Mouse (Mus musculus) hindlimb bud, embryonic 11.5 days (tissue): ENCODE results near the gene P4hb.

ENCODE experiments used
- DNase-seq: peaks from one replicate; pipeline ENCODE4 v3.0.0-alpha.2; 2012; ENCODE audit warnings: low read depth, low spot score; ENCODE audit errors: extremely low spot score

Gene P4hb

DNA sequence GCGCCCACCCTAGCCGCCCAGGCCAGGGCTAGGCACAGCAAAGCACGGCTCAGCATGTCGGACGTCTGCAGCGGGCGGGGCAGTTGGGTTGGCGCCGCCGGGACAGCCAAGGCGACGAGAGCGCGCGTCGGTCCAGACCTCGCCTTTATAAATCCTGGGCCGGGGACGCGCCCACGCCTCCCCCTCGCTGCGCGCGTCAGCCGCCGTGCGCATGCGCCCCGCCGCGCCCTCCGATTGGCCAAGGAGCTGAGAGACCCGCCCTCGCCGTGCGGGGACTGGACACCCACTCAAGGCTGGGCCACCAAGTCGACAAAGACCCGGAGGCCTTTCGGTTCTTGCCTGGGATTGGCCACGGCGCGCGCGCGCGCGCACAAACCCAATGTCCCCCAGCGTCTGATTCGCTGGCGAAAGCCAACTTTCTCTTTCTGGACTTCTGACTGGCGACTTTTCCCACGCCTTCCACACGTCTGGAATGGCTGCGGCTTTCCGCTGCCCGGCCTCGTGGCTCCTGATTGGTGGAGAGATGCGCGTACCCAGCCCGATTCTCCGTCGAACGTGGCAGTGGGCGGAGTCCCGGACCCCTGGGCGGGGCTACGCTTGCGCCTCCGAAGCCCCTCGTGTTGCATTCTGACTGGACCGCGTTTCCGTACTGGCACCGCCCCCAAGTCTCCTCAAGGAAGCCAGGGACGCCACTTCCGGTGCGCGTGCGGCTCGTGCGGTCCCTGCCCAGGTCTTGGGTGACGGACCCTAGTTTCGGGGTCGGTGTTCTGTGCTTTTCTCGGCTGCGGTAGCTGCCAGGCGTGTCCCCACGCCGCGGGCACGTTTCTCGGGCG, at the start of gene P4hb:
Gene P4hb, minus strand, starts transcription at position 502 of the 833 bp plus-strand sequence.
- peak; percentile 99 for DNase-seq

DNA sequence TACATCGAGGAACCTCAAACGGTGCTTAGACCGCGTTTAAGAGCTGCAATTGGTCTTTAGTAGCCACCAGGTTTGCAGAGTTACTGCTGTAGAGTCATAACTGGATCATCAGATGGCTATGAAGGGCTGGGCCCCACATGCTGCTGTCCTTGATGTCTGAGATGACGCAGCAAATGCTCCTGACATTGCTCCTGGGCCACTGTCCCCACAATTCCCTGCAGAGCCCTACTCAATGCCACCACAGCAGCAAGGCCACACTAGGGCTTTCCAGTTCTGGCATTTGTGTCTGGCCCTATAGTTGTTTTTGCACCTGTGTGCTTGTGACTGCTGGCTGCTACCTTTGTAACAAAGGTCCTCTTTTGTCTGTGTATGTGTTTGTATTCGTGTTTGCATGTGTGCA, 49.8 kb upstream of the P4hb start:
- no peak for DNase-seq

DNA sequence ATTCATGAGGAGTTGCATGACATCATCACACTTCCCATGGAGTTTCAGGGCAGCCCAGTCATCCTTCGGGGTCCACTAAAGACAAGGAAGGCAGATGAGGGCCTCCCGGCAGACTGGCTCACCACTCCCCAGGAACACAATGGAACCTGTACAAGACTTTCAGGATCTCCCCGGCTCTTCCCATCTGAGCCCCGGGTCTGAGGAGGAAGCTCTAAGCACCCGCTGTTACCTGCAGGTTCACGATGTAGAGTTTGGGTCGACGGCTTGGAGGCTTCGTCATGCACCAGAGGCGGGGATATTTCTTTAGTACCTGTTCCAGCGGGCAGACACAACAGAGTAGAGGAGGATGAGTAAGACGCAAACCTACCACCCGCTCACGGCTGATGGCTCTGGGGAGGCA, 47.1 kb upstream of the P4hb start:
- no peak for DNase-seq

- no peak for DNase-seq
Observed at GRCm38 (mm10) chr11:120618619-120619535, 45.8 kb upstream of the P4hb start.

DNA sequence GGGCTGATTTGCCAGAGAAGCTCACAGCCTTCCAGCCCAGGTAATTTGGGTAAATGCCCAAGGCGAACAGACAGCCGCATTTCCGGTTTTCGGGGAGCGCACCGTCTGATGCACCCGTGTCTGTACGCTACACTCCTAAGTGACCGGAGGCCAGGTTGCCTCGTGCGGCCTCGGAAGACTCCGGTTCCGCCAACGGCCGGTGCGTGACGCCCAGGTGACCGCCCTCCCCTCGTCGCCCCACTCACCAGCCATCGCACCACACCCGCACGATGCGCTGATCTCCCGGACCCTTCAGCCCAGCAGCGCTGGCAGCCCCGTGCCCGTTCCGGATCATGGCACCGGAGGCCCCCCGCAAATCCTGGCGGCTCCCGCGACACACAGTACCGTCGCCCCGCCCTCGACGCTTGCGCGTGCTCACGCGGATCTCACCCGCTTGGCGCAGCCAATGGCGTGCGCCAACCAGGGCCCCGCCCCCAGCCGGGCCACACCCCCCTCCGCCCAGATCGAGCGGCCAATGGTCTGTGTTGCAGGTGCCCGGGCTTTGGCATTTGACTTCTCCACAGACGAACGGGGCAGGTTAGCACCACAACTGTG, 44.6 kb upstream of the P4hb start, which contains the start of gene Pcyt2:
Gene Pcyt2, minus strand, starts transcription at position 418 of the 594 bp plus-strand sequence.
- DNase-seq, result peak; percentile 77

DNA sequence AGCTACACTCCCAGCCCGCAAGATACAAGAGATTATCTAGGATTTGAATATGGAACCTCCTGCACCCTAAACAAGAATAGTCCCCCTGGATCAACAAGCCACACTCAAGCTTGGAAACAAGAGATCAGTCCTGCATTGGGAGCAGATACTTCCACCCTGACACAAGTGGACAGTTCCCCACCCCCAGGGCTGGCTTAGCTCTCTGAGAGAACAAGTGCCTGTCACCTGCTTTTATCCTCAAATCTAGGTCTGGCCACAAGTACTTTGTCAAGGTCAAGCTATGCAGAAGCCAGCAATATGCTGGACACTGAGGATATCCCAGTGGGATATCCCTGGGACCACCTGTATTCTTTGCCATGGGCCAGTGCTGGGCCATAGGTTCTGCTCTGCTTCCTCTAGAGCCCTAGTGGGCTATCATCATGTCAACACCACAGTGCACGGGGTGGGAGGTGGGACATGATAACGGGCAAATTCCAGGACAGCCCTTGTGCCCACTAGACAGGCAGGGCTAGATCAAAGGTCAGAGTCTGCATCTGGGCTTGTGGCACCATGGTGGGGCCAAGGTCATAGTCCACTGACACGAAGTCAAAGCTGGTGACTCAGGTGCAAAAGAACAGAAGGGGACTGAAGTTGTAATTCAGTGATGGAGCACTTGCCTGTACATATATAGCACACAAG, 43.7 kb upstream of the P4hb start:
- DNase-seq, result no peak

DNA sequence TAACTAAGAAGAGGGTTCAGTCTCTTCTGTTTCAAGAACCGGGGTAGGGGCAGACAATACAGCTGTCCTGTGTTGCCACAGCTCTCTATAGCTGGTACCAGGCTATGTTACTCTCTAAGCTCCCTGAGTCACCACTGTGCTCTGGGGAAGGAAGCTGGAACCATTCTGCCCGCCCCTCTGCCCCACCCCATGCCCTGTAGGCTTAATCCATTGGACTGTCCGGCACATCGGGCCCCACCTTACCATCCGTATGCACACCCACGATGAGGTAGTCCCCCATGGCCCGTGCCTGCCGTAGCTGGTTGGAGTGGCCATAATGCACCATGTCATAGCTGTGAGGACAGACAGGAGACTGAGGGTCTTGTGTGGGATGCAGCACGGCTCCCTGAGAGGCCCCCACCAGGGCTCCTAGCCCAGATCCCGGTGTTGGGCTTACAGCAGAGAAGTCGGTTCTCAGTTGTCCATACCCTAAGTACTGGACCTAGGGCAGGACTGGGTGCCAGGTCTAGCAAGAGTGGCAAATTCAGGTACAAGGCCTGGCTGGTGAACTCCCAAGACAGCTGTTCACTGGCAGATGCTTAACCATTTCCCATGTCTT, 42.7 kb upstream of the P4hb start:
- no peak for DNase-seq

GRCm38 (mm10) chr11:120615167-120615566, 42.1 kb upstream of the P4hb start:
- no peak for DNase-seq

DNA sequence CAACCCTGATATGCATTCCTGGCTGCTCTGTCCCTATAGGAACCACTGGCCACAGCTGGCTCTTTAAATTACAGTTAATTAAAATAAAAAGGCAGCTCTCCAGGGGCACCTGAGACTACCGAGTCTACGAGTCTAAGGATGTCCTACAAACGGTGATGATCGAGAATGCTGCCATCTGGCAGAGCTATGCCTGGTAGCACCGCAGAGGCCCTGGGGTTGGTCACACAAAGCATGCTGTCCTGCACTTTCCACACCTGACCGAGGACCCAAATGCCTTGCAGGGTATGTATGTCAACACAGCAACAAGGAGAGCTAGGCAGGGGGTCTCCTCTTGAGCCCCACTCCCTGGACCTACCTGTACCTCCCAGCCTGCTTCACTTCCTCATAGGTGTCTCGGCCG, 40.9 kb upstream of the P4hb start:
- DNase-seq, result no peak

DNA sequence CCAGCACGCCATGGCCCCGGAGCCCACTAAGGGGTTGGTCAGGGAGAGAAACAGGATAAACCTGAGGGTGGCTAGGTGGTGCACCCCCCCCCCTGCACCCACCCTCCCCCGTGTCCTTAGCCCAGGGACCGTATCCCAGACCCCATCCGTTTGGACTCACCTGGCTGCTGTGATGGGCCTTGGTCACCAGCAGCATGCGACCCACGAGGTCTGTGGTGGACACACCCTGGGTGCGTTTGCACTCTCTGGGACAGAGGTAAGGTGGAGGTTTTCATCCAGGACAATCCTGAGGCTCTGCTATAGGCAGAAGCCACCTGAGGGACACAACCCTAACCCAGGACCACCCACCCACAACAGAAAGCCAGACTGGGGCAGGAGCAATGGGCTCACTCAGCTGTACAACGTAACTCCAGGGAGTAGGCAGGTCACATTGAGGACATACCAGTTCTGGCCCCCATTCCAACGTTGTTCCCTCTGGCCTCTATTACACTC, 40.5 kb upstream of the P4hb start:
- DNase-seq, result no peak

DNA sequence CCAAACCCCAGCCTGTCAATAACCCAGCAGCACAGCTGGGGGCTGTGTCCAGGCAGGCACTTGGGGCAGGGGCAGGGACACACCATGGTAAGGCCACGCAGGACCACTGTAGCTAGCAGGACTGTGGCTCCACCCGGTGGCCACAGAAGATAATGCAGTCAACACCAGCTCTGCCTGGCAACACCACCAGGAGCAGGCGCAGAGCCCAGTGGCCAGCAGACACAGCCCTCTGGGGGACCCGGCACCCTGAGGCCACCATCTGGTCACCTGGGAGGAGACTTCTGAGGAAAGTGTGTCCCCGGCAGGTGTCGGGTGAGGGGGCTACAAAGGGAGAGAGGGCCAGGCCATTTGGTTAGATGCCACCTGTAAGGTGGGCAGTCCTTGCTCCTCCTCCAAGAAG, 39.7 kb upstream of the P4hb start:
- no peak for DNase-seq

DNA sequence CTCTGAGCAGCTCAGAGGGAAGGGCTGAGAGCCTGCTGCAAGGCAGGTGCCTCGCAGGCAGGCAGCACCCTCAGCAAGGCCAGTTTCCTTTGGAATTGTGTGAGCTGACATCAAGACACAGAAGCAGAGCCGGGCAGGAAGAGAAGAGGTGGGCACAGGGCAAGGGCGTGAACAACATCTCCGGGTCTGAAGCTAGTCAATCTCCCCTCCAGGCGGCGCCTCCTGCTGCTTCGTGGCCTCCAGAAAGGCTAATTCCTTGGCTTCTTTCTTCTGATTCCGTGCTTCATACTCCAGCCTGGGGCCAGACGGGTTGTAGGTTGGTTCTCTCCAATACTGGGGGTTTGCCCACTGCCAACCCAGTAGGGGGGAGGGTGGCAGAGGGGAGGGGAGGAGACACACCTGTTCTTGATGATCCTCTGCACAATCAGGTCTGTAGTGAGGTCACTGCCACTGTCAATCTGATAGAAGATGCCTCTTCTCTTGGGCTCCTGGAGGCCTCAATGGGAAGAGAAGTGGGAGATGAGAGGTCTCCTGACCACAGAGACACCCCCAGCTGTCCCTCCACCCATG, 37.5 kb upstream of the P4hb start:
- no peak for DNase-seq

- DNase-seq, result no peak
Observed at GRCm38 (mm10) chr11:120609250-120609649, 36.2 kb upstream of the P4hb start.

DNA sequence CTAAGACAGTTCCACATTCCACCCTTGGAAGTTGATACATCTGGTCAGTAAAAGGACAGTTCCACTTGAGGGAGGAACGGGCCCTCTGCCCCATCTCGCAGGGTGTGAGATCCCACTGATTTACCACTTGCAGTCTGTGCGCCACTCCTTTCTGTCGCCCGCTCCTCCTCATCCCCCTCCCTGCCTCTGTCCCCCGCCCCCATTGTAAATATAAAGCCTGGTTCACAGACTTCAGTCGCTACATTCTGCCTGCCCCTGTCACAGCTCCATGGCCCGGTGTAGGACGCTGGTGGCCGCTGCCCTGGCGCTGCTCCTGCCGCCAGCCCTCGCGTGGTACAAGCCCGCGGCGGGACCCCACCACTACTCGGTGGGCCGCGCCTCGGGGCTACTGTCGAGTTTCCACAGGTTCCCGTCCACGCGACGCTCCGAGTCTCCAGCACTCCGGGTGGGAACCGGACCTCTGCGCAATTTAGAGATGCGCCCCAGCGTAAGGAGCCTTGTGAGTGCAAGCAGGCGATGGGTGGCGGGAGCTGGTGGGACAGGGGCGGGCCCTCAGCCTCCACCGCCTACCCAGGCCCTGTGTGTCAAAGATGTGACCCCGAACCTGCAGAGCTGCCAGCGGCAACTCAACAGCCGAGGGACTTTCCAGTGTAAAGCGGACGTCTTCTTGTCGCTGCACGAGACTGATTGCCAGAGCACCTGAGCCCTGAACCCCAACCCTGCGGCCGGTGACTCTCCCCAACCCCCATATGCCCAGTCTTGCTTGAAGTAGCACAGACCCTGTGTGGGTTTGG, 35.4 kb upstream of the P4hb start, which contains the start of gene Npb:
Gene Npb, plus strand, starts transcription at position 237 of the 794 bp plus-strand sequence.
- DNase-seq, result no peak

- no peak for DNase-seq
Observed at GRCm38 (mm10) chr11:120606764-120607163, 33.7 kb upstream of the P4hb start.

- no peak for DNase-seq
Observed at GRCm38 (mm10) chr11:120605667-120606066, 32.6 kb upstream of the P4hb start.

DNA sequence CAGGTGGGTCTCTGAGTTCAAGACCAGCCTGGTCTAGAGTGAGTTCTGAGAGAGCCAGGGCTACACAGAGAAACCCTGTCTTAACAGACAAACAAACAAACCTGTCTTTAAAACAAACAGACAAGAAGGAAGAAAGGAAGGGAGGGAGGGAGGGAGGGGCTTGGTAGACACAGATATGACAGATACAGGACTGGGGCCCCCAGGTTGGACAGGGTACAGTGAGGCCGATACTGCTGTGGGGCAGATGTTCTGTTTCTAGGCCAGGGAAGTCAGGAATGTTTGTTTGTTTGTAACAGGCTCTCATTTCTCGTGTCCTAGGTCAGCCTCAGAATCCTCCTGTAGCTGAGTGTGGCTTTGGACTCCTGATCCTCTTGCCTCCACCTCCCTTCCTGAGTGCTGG, 30.5 kb upstream of the P4hb start:
- no peak for DNase-seq

DNA sequence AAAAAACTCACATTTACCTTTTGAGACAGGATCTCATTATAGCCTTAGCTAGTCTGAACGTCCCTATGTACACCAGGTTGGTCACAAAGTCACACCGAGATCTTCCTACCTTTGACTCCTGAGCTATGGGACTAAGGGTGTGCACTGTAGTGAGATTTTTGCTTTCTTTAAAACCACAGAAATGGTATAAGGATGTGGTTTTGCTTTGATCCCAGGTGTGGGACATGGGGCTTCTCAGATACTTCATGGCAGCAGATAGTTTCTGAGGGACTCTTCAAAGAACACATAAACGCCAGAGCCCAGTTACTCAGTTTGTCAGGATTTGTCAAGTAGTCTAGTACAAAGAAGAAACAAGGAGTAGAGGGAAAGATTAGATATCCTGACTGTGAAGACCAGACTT, 27.7 kb upstream of the P4hb start:
- no peak for DNase-seq

GRCm38 (mm10) chr11:120598990-120599549, 26.0 kb upstream of the P4hb start:
- DNase-seq, result no peak
